Mouse (Mus musculus): ENCODE measurements around the gene Peak1.

- TF ChIP-seq POLR2A (IDR thresholded peaks at IDR 0.05; ENCODE audit: low read depth, low read length) = no peak
- TF ChIP-seq CTCF (conservative IDR thresholded peaks at IDR 0.05 in 1 of 2, IDR thresholded peaks at IDR 0.05 in 1 of 2; ENCODE audit: low read depth in 2 of 2, low read length in 2 of 2) = no peak
- no peak for TF ChIP-seq MAX (IDR thresholded peaks at IDR 0.05; ENCODE audit: low read length)
- TF ChIP-seq MAFK (IDR thresholded peaks at IDR 0.05; ENCODE audit: insufficient replicate concordance, low read length) = peak; percentile 64; the same call in 1 of the 2 replicates
- TF ChIP-seq ZC3H11A (IDR thresholded peaks at IDR 0.05; ENCODE audit: low read depth, low read length) = no peak
- no peak for TF ChIP-seq CHD2 (IDR thresholded peaks at IDR 0.05; ENCODE audit: low read length)
- TF ChIP-seq MXI1 (IDR thresholded peaks at IDR 0.05; ENCODE audit: low read depth, low read length) = no peak
- no peak for TF ChIP-seq MEF2A (IDR thresholded peaks at IDR 0.05; ENCODE audit: borderline replicate concordance, low read depth, low read length)
- TF ChIP-seq ZKSCAN1 (IDR thresholded peaks at IDR 0.05; ENCODE audit: borderline replicate concordance, low read depth, low read length) = no peak
- no peak for TF ChIP-seq ETS1 (conservative IDR thresholded peaks at IDR 0.05; ENCODE audit: low read depth, low read length)
- no peak for TF ChIP-seq EP300 (IDR thresholded peaks at IDR 0.05; ENCODE audit: low read length)
- no peak for TF ChIP-seq TCF12 (IDR thresholded peaks at IDR 0.05; ENCODE audit: low read depth, low read length)
- TF ChIP-seq ZMIZ1 (IDR thresholded peaks at IDR 0.05; ENCODE audit: low read depth, low read length) = no peak
Measured at GRCm38 (mm10) chr9:56166161-56166560, 251.7 kb downstream of the Peak1 start.

Measured in CH12.LX (cell line).